Mouse (Mus musculus): ENCODE measurements at regions not wholly inside any gene's neighbourhood (a gene's known extent, or its start where the extent isn't known, plus 50 kb on each side); places are given as distances from the start of the nearest gene placed in this dataset.

- no peaks in the 10 kb centered on the region for H3K36me3 ChIP-seq
- H3K27ac ChIP-seq (replicated peaks) = no peak overlapping the region
- DNase-seq (ENCODE audit: low spot score) = no peak
- WGBS = 79% methylated on average over 7 of the region's 7 CpGs
- H3K4me1 ChIP-seq = no peaks in the 10 kb centered on the region
- no peaks in the 10 kb centered on the region for H3K9me3 ChIP-seq (replicated peaks)
- H3K27me3 ChIP-seq (ENCODE audit: low read depth, poor library complexity, severe bottlenecking) = no peaks in the 10 kb centered on the region
- no peak overlapping the region for H3K4me3 ChIP-seq
Observed at GRCm38 (mm10) chr3:105191830-105192229, 125.2 kb downstream of the 4930564D02Rik start.

GRCm38 (mm10) chr3:105200735-105201134 lies 134.1 kb downstream of the 4930564D02Rik start:
- WGBS = 86% methylated on average over 3 of the region's 3 CpGs
- no peaks in the 10 kb centered on the region for H3K4me1 ChIP-seq
- no peak for DNase-seq (ENCODE audit: low spot score)
- no peak overlapping the region for H3K4me3 ChIP-seq
- no peaks in the 10 kb centered on the region for H3K9me3 ChIP-seq (replicated peaks)
- H3K27me3 ChIP-seq (ENCODE audit: low read depth, poor library complexity, severe bottlenecking) = no peaks in the 10 kb centered on the region
- H3K27ac ChIP-seq (replicated peaks) = no peak overlapping the region
- H3K36me3 ChIP-seq = no peaks in the 10 kb centered on the region

GRCm38 (mm10) chr3:105209164-105209563 lies 142.5 kb downstream of the 4930564D02Rik start:
- no peak for DNase-seq (ENCODE audit: low spot score)

GRCm38 (mm10) chr3:105211023-105211422 lies 144.4 kb downstream of the 4930564D02Rik start:
- DNase-seq (ENCODE audit: low spot score) = no peak
- Histone ChIP-seq H3K36me3 (no peaks in the 10 kb centered on the region), H3K4me3 (no peak overlapping the region), H3K27ac (replicated peaks) (no peak overlapping the region), H3K27me3 (ENCODE audit: low read depth, poor library complexity, severe bottlenecking) (no peaks in the 10 kb centered on the region), H3K9me3 (replicated peaks) (no peaks in the 10 kb centered on the region), H3K4me1 (peaks cover 13% of the 10 kb centered on the region)
- WGBS = 94% methylated on average over 1 of the region's 1 CpGs

More at GRCm38 (mm10) chr3:105209164-105209563, 142.5 kb downstream of the 4930564D02Rik start:
- H3K27me3 ChIP-seq (ENCODE audit: low read depth, poor library complexity, severe bottlenecking) = no peaks in the 10 kb centered on the region
- no peak overlapping the region for H3K27ac ChIP-seq (replicated peaks)
- H3K4me1 ChIP-seq = no peaks in the 10 kb centered on the region
- H3K9me3 ChIP-seq (replicated peaks) = no peaks in the 10 kb centered on the region
- 78% methylated on average over 5 of the region's 5 CpGs for WGBS
- no peak overlapping the region for H3K4me3 ChIP-seq
- no peaks in the 10 kb centered on the region for H3K36me3 ChIP-seq

GRCm38 (mm10) chr3:105211726-105212125 lies 145.1 kb downstream of the 4930564D02Rik start:
- DNase-seq (ENCODE audit: low spot score) = no peak
- WGBS = 59% methylated on average over 3 of the region's 3 CpGs

GRCm38 (mm10) chr3:105214867-105215266 lies 148.2 kb downstream of the 4930564D02Rik start:
- H3K9me3 ChIP-seq (replicated peaks) = no peaks in the 10 kb centered on the region
- no peak overlapping the region for H3K4me3 ChIP-seq
- no peaks in the 10 kb centered on the region for H3K27me3 ChIP-seq (ENCODE audit: low read depth, poor library complexity, severe bottlenecking)
- DNase-seq (ENCODE audit: low spot score) = no peak
- H3K36me3 ChIP-seq = no peaks in the 10 kb centered on the region
- peaks cover 23% of the 10 kb centered on the region for H3K4me1 ChIP-seq
- WGBS = 64% methylated on average over 4 of the region's 4 CpGs
- no peak overlapping the region for H3K27ac ChIP-seq (replicated peaks)

More at GRCm38 (mm10) chr3:105211726-105212125, 145.1 kb downstream of the 4930564D02Rik start:
- Histone ChIP-seq H3K27ac (replicated peaks) (no peak overlapping the region), H3K27me3 (ENCODE audit: low read depth, poor library complexity, severe bottlenecking) (no peaks in the 10 kb centered on the region), H3K4me3 (no peak overlapping the region), H3K36me3 (no peaks in the 10 kb centered on the region), H3K4me1 (peaks cover 20% of the 10 kb centered on the region), H3K9me3 (replicated peaks) (no peaks in the 10 kb centered on the region)

GRCm38 (mm10) chr3:105215729-105216128 lies 149.1 kb downstream of the 4930564D02Rik start:
- Histone ChIP-seq H3K27me3 (ENCODE audit: low read depth, poor library complexity, severe bottlenecking) (no peaks in the 10 kb centered on the region), H3K4me3 (no peak overlapping the region), H3K27ac (replicated peaks) (peak overlapping the region; percentile 63), H3K9me3 (replicated peaks) (no peaks in the 10 kb centered on the region), H3K36me3 (no peaks in the 10 kb centered on the region), H3K4me1 (peaks cover 23% of the 10 kb centered on the region)
- WGBS = 34% methylated on average over 7 of the region's 7 CpGs
- peak; percentile 28 for DNase-seq (ENCODE audit: low spot score)

- Histone ChIP-seq H3K9me3 (replicated peaks) (no peaks in the 10 kb centered on the region), H3K36me3 (no peaks in the 10 kb centered on the region), H3K4me1 (peaks cover 23% of the 10 kb centered on the region), H3K27ac (replicated peaks) (no peak overlapping the region), H3K27me3 (ENCODE audit: low read depth, poor library complexity, severe bottlenecking) (no peaks in the 10 kb centered on the region), H3K4me3 (no peak overlapping the region)
- 72% methylated on average over 3 of the region's 3 CpGs for WGBS
- no peak for DNase-seq (ENCODE audit: low spot score)
Observed at GRCm38 (mm10) chr3:105219630-105220029, 153.0 kb downstream of the 4930564D02Rik start.

GRCm38 (mm10) chr3:105220641-105221040 lies 154.0 kb downstream of the 4930564D02Rik start:
- Histone ChIP-seq H3K36me3 (no peaks in the 10 kb centered on the region), H3K4me1 (peaks cover 13% of the 10 kb centered on the region), H3K27ac (replicated peaks) (no peak overlapping the region), H3K9me3 (replicated peaks) (no peaks in the 10 kb centered on the region), H3K4me3 (no peak overlapping the region), H3K27me3 (ENCODE audit: low read depth, poor library complexity, severe bottlenecking) (no peaks in the 10 kb centered on the region)
- DNase-seq (ENCODE audit: low spot score) = no peak
- WGBS = 88% methylated on average over 1 of the region's 1 CpGs

- Histone ChIP-seq H3K9me3 (replicated peaks) (no peaks in the 10 kb centered on the region), H3K27ac (replicated peaks) (no peak overlapping the region), H3K4me3 (no peak overlapping the region), H3K36me3 (no peaks in the 10 kb centered on the region), H3K4me1 (no peaks in the 10 kb centered on the region), H3K27me3 (ENCODE audit: low read depth, poor library complexity, severe bottlenecking) (no peaks in the 10 kb centered on the region)
- DNase-seq (ENCODE audit: low spot score) = no peak
- WGBS = 75% methylated on average over 3 of the region's 3 CpGs
Observed at GRCm38 (mm10) chr3:105222925-105223324, 156.3 kb downstream of the 4930564D02Rik start.

GRCm38 (mm10) chr3:105223671-105224070 lies 157.0 kb downstream of the 4930564D02Rik start:
- Histone ChIP-seq H3K27me3 (ENCODE audit: low read depth, poor library complexity, severe bottlenecking) (no peaks in the 10 kb centered on the region), H3K4me3 (no peak overlapping the region), H3K36me3 (no peaks in the 10 kb centered on the region), H3K27ac (replicated peaks) (no peak overlapping the region), H3K4me1 (no peaks in the 10 kb centered on the region), H3K9me3 (replicated peaks) (no peaks in the 10 kb centered on the region)
- DNase-seq (ENCODE audit: low spot score) = no peak
- WGBS = 73% methylated on average over 4 of the region's 4 CpGs

- H3K27me3 ChIP-seq (ENCODE audit: low read depth, poor library complexity, severe bottlenecking) = no peaks in the 10 kb centered on the region
- no peaks in the 10 kb centered on the region for H3K4me1 ChIP-seq
- no peaks in the 10 kb centered on the region for H3K9me3 ChIP-seq (replicated peaks)
- H3K36me3 ChIP-seq = no peaks in the 10 kb centered on the region
- H3K27ac ChIP-seq (replicated peaks) = no peak overlapping the region
- no peak for DNase-seq (ENCODE audit: low spot score)
- WGBS = 68% methylated on average over 1 of the region's 1 CpGs
- no peak overlapping the region for H3K4me3 ChIP-seq
Observed at GRCm38 (mm10) chr3:105227551-105227950, 160.9 kb downstream of the 4930564D02Rik start.

GRCm38 (mm10) chr3:105228401-105228800 lies 161.8 kb downstream of the 4930564D02Rik start:
- no peak for DNase-seq (ENCODE audit: low spot score)
- no peaks in the 10 kb centered on the region for H3K27me3 ChIP-seq (ENCODE audit: low read depth, poor library complexity, severe bottlenecking)
- H3K4me1 ChIP-seq = no peaks in the 10 kb centered on the region
- no peaks in the 10 kb centered on the region for H3K9me3 ChIP-seq (replicated peaks)
- WGBS = 86% methylated on average over 3 of the region's 3 CpGs
- no peak overlapping the region for H3K4me3 ChIP-seq
- no peaks in the 10 kb centered on the region for H3K36me3 ChIP-seq
- H3K27ac ChIP-seq (replicated peaks) = no peak overlapping the region

GRCm38 (mm10) chr3:105241048-105241447 lies 174.4 kb downstream of the 4930564D02Rik start:
- WGBS = 84% methylated on average over 3 of the region's 3 CpGs
- H3K4me3 ChIP-seq = no peak overlapping the region
- no peaks in the 10 kb centered on the region for H3K9me3 ChIP-seq (replicated peaks)
- H3K36me3 ChIP-seq = no peaks in the 10 kb centered on the region
- H3K4me1 ChIP-seq = no peaks in the 10 kb centered on the region
- no peaks in the 10 kb centered on the region for H3K27me3 ChIP-seq (ENCODE audit: low read depth, poor library complexity, severe bottlenecking)
- DNase-seq (ENCODE audit: low spot score) = no peak
- no peak overlapping the region for H3K27ac ChIP-seq (replicated peaks)

All from midbrain, embryonic 10.5 days (tissue).